Mouse (Mus musculus) kidney, embryonic 16.5 days (tissue): ENCODE data around the gene Col2a1. TPM values are rescaled to one million over a fixed set of nuclear protein-coding genes. Genes with fewer than 3 reads are reported as not detected.
A peak's percentile ranks its signal among the peaks of the same experiment; 100 is the strongest.

Source experiments
- ATAC-seq: fragments of 200-750 bp; cut with Nextera tagmentation; 2 replicates; pipeline ENCODE4 v1.8.0; 2017; ENCODE audit warnings: moderate TSS enrichment; ENCODE audit not compliant: low FRiP score, low TSS enrichment
- H3K27ac ChIP-seq: fragments of 300-500 bp; sonication (generic); 2 replicates; pipeline ENCODE4 v1.5.1; 2014; ENCODE audit warnings: low read length
- H3K27me3 ChIP-seq: fragments of 300-500 bp; sonication (generic); 2 replicates; pipeline ENCODE4 v1.6.1; 2014; ENCODE audit warnings: low read length, control low read depth, mixed read lengths; ENCODE audit not compliant: insufficient read depth
- H3K36me3 ChIP-seq: fragments of 300-500 bp; sonication (generic); 2 replicates; pipeline ENCODE4 v1.6.1; 2014; ENCODE audit warnings: low read length, control low read depth, mixed read lengths; ENCODE audit not compliant: insufficient read depth
- H3K4me1 ChIP-seq: fragments of 300-500 bp; sonication (generic); 2 replicates; pipeline ENCODE4 v1.6.1; 2014; ENCODE audit warnings: low read length, control low read depth, mixed read lengths; ENCODE audit not compliant: insufficient read depth
- H3K4me2 ChIP-seq: fragments of 300-500 bp; sonication (generic); replicated peaks from 2 replicates; pipeline ENCODE4 v1.6.1; 2014; ENCODE audit warnings: low read depth, low read length
- H3K4me3 ChIP-seq: fragments of 300-500 bp; sonication (generic); 2 replicates; pipeline ENCODE4 v1.5.1; 2014; ENCODE audit warnings: mild to moderate bottlenecking, low read length
- H3K9ac ChIP-seq: fragments of 300-500 bp; sonication (generic); replicated peaks from 2 replicates; pipeline ENCODE4 v1.6.1; 2014; ENCODE audit warnings: low read length
- H3K9me3 ChIP-seq: fragments of 300-500 bp; sonication (generic); 2 replicates; pipeline ENCODE4 v1.6.1; 2016; ENCODE audit warnings: low read length, control low read depth
- WGBS: fragments of 180-500 bp; shearing (Covaris S2); extraction: QIAGEN DNeasy Blood & Tissue Kit; methylation state at CpG from one replicate; pipeline ENCODE4 v1.1.7; 2014; 5-methylcytosine and 5-hydroxymethylcytosine counted together
- polyA plus RNA-seq: library from polyadenylated mRNA; unstranded; fragments of >200 nt; fragmentation: Nextera tagmentation; extraction: Ambion mirVana; gene quantifications from 2 replicates; pipeline ENCODE4 v1.2.1, GENCODE M21; 2015

Col2a1 gene
- 19.0 and 19.5 TPM in 2 replicates for polyA plus RNA-seq

- Histone ChIP-seq H3K4me3 (peak within 1 kb of the TSS; percentile 46), H3K27ac (no peak within 1 kb of the TSS), H3K4me1 (peaks cover 51% of the 10 kb centered on the region), H3K36me3 (no peaks in the 10 kb centered on the region), H3K9me3 (no peaks in the 10 kb centered on the region), H3K9ac (peak within 1 kb of the TSS; percentile 63), H3K27me3 (peaks cover 78% of the 10 kb centered on the region), H3K4me2 (peak within 1 kb of the TSS; percentile 76)
- 1% methylated on average over 55 of the region's 59 CpGs for WGBS
- peak; percentile 52 for ATAC-seq
These were observed at the start of gene Col2a1 for GRCm38 (mm10) chr15:98003822-98004739. Gene Col2a1 (minus strand): TSS chr15:98004695.

DNA sequence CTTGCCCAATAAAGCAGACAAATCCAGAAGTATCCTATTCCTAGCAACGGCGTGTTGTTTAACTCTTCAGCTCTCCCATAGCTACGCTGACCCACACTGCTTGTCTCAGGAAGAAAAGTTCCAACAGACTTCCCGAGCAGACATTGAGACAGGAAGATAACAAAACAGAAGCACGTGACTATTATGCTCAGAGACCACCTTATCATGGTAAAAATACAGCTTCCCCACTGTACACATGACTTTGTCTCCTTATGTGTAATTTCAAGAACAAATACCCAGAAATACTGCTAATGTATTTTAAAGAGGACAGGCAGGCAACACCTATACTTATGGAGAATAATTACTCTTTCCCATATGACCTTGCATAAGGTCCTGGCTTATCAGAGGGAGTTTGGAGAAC lies 47.2 kb upstream of the Col2a1 start:
- 88% methylated on average over 5 of the region's 5 CpGs for WGBS
- Histone ChIP-seq H3K9me3 (no peaks in the 10 kb centered on the region), H3K4me3 (no peak overlapping the region), H3K27ac (no peak overlapping the region), H3K4me2 (no peak overlapping the region), H3K27me3 (no peaks in the 10 kb centered on the region), H3K9ac (no peak overlapping the region), H3K36me3 (peaks cover 43% of the 10 kb centered on the region), H3K4me1 (no peaks in the 10 kb centered on the region)
- ATAC-seq, result no peak

GRCm38 (mm10) chr15:98048918-98049700 lies 44.6 kb upstream of the Col2a1 start:
- Histone ChIP-seq H3K4me1 (no peaks in the 10 kb centered on the region), H3K36me3 (peaks cover 62% of the 10 kb centered on the region), H3K27me3 (no peaks in the 10 kb centered on the region), H3K9ac (no peak overlapping the region), H3K4me3 (no peak overlapping the region), H3K9me3 (peaks cover 3% of the 10 kb centered on the region; the same call in 1 of the 2 replicates), H3K27ac (no peak overlapping the region), H3K4me2 (no peak overlapping the region)
- 93% methylated on average over 13 of the region's 13 CpGs for WGBS
- no peak for ATAC-seq

GRCm38 (mm10) chr15:98044387-98044786 lies 39.9 kb upstream of the Col2a1 start:
- Histone ChIP-seq H3K36me3 (peaks cover 73% of the 10 kb centered on the region), H3K27me3 (no peaks in the 10 kb centered on the region), H3K9ac (no peak overlapping the region), H3K9me3 (peaks cover 3% of the 10 kb centered on the region; the same call in 1 of the 2 replicates), H3K4me1 (no peaks in the 10 kb centered on the region), H3K4me2 (no peak overlapping the region), H3K27ac (no peak overlapping the region), H3K4me3 (no peak overlapping the region)
- ATAC-seq, result no peak
- WGBS, result 96% methylated on average over 5 of the region's 5 CpGs

DNA sequence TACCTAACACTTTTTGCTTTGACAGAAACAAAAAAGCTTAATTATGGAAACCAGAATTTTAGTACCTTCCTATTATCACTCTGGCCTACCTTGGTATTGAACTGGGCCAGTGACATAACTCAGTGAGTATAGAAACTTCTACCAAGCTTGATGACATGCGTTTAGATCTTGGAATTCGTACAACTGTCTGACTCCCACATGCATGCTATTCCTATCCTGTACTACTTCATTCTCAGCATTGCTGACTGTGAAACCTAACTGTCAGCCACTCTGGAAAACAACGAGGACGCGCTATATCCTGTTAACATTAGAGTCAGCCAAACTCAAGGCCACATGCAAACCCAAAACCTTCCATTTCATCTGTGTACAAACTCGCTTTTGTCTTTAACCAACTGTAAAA lies 39.5 kb upstream of the Col2a1 start:
- Histone ChIP-seq H3K4me2 (no peak overlapping the region), H3K9ac (no peak overlapping the region), H3K27ac (no peak overlapping the region), H3K9me3 (peaks cover 3% of the 10 kb centered on the region; the same call in 1 of the 2 replicates), H3K4me1 (no peaks in the 10 kb centered on the region), H3K36me3 (peaks cover 73% of the 10 kb centered on the region), H3K27me3 (no peaks in the 10 kb centered on the region), H3K4me3 (no peak overlapping the region)
- WGBS, result 93% methylated on average over 6 of the region's 6 CpGs
- no peak for ATAC-seq

DNA sequence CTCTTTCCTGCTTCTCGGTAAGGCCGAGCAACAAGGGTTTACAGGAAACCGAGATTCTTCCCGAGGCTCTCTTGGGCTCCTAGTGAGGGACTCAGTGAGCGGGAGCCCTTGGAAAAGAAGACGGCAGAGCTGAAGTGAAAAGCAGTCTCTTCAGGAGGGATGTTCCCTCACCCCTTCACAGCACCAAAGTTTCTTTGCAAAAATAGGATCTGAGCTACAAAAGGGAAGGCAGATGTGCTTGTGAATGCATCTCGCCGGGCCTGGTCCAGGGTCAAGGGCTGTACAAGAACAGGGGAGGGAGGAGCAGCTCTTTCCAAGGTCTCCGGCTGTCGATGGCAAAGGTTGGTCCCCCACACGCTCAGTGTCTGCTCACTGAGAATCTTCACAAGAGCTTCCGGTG lies 38.0 kb upstream of the Col2a1 start:
- ATAC-seq, result no peak
- H3K4me2 ChIP-seq, result no peak overlapping the region
- no peak overlapping the region for H3K9ac ChIP-seq
- no peaks in the 10 kb centered on the region for H3K4me1 ChIP-seq
- no peaks in the 10 kb centered on the region for H3K27me3 ChIP-seq
- no peak overlapping the region for H3K4me3 ChIP-seq
- H3K36me3 ChIP-seq, result peaks cover 75% of the 10 kb centered on the region
- peaks cover 3% of the 10 kb centered on the region; the same call in 1 of the 2 replicates for H3K9me3 ChIP-seq
- no peak overlapping the region for H3K27ac ChIP-seq
- 88% methylated on average over 12 of the region's 12 CpGs for WGBS

DNA sequence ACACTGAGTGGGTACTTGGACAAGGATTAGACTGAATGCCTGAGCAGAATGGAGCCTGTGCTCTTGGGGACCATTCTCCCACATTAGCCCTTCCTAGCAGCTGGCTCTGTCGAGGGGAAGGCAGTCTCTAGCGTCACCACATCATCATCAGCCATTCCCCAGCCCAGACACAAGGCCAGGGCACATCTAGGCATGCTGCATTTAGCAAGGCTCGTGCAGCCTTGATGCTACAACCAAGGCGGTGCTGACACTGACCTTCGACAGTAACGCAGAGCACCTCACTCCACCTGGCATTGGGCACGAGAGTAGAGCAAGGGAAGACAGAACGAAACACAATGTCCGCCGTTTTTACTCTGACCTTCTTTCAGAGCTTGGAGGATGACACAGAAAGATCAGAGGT lies 35.2 kb upstream of the Col2a1 start:
- no peak overlapping the region for H3K4me3 ChIP-seq
- WGBS, result 88% methylated on average over 10 of the region's 10 CpGs
- H3K36me3 ChIP-seq, result peaks cover 63% of the 10 kb centered on the region

DNA sequence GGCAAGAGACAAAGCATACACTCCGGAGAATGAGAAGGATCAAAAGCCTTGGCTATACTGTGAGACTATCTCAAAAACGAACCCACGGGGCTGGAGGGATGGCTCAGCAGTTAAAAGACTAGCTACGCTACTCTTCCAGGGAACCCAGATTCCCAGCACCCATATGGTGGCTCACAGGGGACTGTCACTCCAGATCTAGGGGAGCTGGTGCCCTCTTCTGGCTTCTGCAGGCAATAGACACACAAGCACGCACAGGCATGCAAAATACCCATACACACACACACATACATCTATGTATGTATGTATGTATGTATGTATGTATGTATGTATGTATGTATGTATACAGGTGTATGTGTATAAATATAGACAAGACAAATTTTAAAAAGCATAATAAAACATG lies 32.1 kb upstream of the Col2a1 start:
- no peak overlapping the region for H3K4me2 ChIP-seq
- H3K9ac ChIP-seq, result no peak overlapping the region
- H3K27me3 ChIP-seq, result no peaks in the 10 kb centered on the region
- H3K27ac ChIP-seq, result no peak overlapping the region
- no peak for ATAC-seq
- WGBS, result 95% methylated on average over 5 of the region's 5 CpGs
- no peak overlapping the region for H3K4me3 ChIP-seq
- H3K36me3 ChIP-seq, result peaks cover 45% of the 10 kb centered on the region
- no peaks in the 10 kb centered on the region for H3K4me1 ChIP-seq
- 0 out of 2 replicates have a peak, but pooled peaks cover 3% of the 10 kb centered on the region for H3K9me3 ChIP-seq

More for the DNA sequence above, 35.2 kb upstream of the Col2a1 start:
- no peak overlapping the region for H3K9ac ChIP-seq
- peaks cover 4% of the 10 kb centered on the region; the same call in 1 of the 2 replicates for H3K9me3 ChIP-seq
- no peak overlapping the region for H3K27ac ChIP-seq
- ATAC-seq, result no peak
- H3K4me1 ChIP-seq, result no peaks in the 10 kb centered on the region
- no peak overlapping the region for H3K4me2 ChIP-seq
- no peaks in the 10 kb centered on the region for H3K27me3 ChIP-seq

GRCm38 (mm10) chr15:98035076-98035755 lies 30.7 kb upstream of the Col2a1 start:
- ATAC-seq, result no peak
- H3K4me3 ChIP-seq, result no peak overlapping the region
- no peaks in the 10 kb centered on the region; the same call in 1 of the 2 replicates for H3K4me1 ChIP-seq
- peaks cover 32% of the 10 kb centered on the region for H3K36me3 ChIP-seq
- H3K27me3 ChIP-seq, result no peaks in the 10 kb centered on the region
- WGBS, result 22% methylated on average over 3 of the region's 3 CpGs
- H3K4me2 ChIP-seq, result no peak overlapping the region
- H3K9me3 ChIP-seq, result 0 out of 2 replicates have a peak, but pooled peaks cover 3% of the 10 kb centered on the region
- H3K9ac ChIP-seq, result no peak overlapping the region
- H3K27ac ChIP-seq, result no peak overlapping the region
